Mouse (Mus musculus) adrenal gland, adult 2 months (tissue): Measurements from ENCODE around the gene Stard13. TPM values are rescaled to one million over a fixed set of nuclear protein-coding genes. Genes with fewer than 3 reads are reported as not detected.

Source experiments
- DNase-seq: peaks from one replicate; pipeline ENCODE4 v3.0.0; 2021
- polyA plus RNA-seq: library from polyadenylated mRNA; depleted of rRNA; stranded (reverse); fragments of >200 nt; gene quantifications from 2 replicates; pipeline ENCODE4 v1.2.3, GENCODE M21; 2012
- total RNA-seq, 2 experiments: library from RNA; stranded (reverse); gene quantifications; 2 replicates each; pipeline ENCODE4 v1.2.3; 2021

Gene Stard13
- total and polyA plus RNA-seq, 3 experiments: 5.0 to 20.4 (median 11.3) TPM

DNA sequence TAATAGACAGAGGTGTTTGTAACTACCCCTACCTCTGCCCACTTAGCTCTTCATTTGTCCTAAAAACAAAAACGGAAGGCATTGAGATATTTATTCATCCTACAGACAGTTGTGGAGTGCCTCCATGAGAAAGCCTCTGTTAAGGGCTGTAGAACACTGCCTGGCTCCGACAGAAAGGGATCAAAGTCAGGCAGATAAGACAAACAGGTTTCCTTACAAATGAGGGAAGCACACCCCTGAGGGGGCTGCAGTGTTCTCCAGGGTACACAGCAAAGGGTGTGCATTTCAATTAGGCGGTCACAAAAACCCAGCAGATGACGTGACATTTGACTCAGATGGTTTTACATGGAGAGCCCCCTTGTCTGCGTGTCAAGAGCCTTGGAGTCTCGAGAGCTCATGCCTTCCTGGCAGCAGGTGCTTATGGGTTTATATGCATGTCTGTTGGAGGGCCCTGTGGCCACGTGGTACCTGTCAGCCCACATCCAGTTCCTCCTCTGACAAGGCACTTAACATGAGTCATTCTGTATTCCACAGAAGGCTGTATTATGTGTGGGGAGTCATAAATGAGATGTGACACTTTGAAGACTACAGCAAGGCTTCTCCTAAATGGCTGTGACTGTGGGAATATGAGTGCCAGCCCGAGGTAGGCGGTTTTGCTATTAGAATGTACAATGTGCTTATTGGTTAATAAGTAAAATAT lies 129.1 kb downstream of the Stard13 start:
- no peak for DNase-seq

DNA sequence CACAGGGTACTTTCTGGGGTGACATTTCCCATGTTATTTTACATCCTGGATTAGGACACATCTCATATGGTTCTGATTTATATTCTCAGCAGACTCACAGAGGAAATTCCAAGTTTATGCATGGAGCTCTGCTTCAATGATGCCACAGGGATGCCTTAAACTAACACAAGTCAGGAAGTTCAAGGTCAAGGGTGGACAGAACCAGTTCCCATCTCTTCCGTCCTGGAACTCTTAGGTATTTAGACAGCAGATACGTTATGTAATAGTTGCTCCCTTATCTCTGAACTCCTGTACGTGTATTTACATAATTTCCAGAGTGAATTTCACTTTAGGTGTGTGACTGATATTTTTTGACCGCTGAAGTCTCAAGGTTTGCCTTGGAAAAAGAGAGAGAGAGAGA lies 130.4 kb downstream of the Stard13 start:
- no peak for DNase-seq

DNA sequence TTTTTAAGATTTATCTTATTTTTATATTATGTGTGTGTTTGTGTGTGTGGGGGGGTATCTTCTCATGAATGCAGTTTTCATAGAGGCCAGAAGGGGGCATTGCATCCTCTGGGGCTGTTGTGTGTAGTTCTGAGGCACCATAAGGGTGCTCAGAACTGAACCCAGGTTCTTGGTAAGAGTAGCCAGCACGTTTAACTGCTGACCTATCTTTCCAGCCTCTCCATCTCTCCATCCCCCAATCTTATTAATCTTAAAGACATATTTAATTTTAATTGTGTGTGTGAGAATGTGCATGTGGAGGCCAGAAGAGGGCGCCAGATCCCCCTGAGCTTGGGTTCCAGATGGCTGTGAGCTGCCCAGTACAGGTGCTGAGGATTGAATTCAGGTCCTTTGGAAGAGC lies 131.4 kb downstream of the Stard13 start:
- DNase-seq: no peak

GRCm38 (mm10) chr5:151096012-151096411 lies 137.6 kb downstream of the Stard13 start:
- peak; percentile 33 for DNase-seq

- no peak for DNase-seq
These were observed 140.6 kb downstream of the Stard13 start for GRCm38 (mm10) chr5:151092886-151093665.

DNA sequence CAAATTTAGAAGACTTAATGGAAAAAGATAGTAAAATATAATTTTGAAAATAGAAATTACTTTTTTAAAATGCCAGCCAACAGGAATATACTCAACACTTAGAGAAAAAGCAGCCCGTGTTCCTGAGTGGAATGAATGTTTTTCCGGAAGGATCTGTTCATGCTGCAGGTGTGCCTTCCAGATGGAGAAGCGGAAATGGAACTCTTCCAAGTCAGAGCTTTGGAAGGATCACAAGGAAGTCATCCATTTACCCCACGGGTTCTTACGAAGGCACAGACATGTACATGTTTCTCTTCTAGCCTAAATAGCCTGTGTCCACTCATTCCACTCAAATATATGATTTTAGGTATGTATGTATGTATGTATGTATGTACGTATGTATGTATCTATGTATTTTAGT lies 142.6 kb downstream of the Stard13 start:
- DNase-seq: no peak

DNA sequence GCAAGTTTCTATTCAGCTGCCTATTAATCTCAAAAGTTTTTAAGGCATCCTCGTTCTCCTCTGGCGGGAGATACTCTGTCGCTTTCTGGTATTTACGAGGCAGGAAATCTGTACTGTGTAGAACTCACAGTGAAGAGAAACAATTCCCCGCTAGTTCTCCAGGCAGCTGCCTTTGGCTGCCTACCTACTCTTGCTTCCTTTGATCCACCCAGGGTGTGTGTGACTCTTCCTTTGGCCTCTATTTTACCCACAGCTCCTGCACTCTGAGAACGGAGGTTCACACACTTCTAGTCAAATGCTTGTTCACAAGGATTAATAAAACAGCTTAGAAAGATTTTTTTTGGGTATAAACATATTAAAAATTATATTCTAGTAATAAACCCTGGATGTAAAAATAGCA lies 144.4 kb downstream of the Stard13 start:
- no peak for DNase-seq

DNA sequence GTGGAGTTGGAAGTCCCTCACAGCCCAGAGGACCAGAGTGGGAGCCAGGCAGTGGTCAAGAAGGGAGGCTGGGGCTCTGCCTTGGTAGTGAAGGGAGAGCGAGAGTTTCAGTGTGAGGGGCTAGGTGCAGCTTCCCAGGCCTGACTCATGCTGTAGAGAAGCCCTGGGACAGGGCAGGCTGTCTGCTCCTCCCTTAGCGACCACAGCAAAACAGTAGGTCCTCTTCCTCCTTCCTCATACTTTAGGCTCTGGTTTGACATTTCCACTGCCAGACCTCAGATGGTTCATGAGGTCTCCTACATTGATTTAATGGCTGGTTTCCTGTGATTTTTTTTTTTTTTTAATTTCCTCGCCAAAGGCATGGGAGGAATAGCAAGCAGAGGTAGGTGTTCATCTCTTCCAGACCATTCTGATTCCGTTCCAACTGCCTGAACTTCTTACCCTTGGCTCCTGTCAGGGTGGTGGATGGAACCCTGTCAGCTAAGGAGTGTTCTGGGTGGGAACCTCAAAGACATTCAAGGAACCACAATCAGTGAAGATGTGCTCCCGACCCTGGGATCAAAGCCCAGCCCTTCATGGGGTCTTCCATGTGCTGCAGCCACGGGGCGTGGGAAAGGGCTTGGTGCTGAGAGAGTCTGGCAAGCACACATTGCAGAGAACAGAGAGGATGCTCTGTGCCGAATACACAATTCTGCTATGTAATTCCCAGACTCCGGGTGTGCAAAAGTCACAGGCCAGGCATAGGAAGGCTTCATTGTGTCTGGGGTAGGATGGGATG lies 147.0 kb downstream of the Stard13 start:
- peak; percentile 7 for DNase-seq

- no peak for DNase-seq
These were observed 147.9 kb downstream of the Stard13 start for GRCm38 (mm10) chr5:151085749-151086148.

DNA sequence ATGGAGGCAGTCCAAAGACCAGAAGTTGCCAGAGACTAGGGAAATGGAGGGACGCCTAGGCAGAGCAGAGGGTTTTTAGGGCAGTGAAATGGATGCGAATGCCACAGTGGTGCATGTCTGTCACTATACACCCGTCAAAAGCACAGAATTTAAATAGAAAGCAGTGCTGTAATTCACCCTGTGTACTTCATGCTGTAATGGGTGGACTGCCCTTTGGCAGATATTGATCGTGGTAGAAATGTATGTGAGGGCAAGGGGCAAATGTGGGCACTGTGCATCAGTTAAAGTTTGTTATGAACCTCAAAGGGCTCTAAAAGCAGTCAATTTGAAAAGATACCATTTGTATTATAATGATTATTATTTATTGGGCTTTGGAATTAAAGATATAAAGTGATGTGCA lies 153.4 kb downstream of the Stard13 start:
- DNase-seq: no peak

DNA sequence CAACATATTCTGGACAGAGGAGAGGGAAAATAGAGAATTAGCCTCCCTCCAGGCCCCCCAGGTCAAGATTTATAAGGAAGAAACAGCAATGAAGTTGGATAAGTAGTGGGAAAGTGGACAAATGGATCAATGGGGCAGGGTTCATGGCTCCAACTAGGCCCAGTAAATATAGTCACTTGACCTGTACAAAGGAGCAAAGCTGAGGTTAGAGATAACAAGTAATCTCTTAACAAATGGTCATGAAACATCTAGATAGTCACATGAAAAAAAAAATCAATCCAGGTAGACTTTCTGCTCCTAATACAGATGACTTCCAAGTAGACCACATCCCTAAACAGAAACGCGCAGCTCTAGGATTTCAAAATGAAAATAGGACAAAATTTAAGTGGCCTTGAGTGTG lies 155.7 kb downstream of the Stard13 start:
- DNase-seq: no peak

GRCm38 (mm10) chr5:151076917-151077316 lies 156.7 kb downstream of the Stard13 start:
- DNase-seq: no peak

DNA sequence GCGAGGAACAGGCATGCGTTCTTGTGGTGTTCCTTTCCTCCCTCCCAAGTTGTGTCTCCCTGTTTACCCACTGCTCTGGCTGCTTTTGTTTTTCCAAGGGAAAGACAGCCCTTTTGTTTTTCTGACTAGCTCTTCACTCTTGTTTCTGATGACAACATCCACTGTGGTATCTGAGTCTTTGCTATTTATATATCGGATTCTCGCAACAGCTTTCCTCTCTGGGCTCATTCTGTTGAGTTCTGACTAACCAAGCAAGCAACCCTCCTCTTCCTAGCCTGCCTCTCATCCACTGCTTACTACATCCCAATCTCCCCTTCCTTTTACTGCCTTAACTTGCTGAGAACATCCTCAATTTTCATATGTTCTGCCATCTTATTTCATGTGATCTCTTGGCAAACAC lies 159.4 kb downstream of the Stard13 start:
- DNase-seq: no peak

DNA sequence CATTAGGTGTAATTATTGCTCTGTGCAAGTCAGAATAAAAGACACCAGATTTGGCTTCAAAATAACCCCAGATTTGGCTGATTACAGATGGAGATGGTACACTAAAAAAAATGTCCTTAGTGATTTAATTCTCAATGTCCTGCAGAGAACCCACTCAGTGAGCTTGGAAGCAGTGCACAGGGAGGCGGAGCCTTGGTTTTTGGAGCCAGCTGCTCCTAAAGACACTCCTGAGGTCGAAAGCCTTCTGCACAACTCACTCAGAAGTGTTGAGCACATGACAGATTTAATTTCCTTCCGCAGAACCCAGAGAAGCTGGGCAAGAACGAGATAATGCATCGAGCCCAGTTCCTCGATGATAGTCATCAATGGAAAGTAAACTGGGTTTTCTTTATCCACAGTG lies 162.2 kb downstream of the Stard13 start:
- DNase-seq: no peak

DNA sequence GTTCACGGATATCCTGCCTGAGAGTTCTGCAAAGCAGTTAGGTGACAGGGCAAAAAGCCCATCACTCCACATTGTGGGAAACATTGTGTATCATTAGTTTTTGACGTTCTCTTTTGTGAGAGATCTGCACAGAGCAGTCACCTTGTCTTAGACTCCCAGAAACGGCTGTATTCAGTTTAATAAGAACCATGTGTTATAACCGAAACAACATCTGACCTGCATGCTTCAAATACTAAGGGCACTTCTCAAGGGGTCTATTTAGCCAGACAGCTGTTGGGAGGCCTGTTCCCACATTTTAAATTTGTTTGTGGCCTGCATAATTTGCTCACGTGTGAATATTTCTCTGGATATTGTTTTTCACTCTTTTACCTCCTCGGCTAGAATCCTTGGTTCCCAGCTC lies 162.7 kb downstream of the Stard13 start:
- no peak for DNase-seq

DNA sequence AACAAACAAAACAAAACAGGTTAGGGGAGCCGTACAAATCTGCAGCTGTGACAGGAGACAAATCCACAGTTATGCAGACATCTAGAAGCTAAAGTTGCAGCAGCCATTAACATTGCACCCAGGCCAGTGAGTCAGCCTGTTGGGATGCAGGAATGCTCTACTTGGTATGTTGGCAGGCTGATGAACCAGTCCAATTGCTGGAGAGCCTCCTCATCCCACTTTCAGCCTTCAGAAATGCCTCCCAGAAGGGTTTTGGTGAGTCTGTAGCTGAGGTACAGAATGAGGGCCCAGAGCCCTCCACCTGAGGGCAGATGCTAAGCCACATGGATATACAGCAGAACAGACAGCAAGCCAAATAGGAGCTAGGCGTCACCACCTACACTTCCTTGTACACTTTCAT lies 164.1 kb downstream of the Stard13 start:
- DNase-seq: peak; percentile 9

DNA sequence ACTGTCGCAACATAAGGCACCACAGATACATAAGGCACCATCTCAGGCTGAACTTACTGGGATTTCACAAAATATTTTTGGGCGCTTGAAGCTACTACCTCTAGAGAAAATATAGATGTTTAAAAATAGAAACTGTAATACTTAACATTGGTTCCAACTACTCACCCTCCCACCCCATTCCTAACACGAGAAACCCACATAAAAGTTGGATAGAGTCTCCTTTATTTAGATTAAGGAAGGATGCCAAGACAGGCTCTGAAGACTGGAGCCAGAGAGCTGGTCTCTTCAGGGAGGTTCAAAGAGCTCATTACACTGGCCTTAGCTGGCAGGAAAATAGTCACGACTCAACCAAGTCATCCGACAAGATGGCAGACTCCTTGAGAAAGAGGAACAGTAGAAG lies 167.6 kb downstream of the Stard13 start:
- DNase-seq: no peak

DNA sequence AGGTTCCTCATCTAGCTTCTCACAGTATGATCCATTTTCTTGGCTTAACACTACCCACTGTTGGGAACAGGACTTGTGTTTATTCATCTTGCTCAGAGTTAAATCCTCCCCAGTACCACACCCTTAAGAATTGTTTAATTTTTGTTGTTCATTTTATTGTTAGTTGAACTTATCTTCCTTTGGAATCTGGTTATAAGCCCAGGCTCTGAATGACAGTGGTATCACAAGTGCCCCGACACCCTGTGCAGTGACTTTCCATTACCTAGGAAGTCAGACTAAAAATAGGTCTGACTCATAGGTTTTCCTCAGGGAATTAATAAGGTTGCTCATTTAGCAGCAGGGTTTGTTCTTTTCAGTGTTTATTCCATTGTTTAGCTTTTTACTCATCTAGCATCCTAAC lies 168.4 kb downstream of the Stard13 start:
- no peak for DNase-seq

DNA sequence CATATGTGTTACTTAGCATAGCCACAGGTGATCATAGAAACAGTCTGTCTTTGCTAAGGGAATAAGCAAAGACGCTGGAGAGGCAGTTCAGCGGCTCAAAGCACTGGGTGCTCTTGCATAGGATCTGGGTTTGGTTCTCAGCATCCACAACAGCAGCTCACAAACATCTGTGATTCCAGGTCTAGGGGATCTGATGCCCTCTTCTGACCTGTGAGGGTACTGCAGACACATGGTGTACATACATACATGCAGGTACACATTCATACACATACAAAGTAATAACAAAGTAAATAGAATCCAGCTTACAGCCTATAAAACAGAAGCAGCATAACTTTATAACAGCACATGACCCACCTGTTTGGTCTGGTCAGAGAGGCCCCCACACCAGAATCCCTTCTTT lies 171.7 kb downstream of the Stard13 start:
- DNase-seq: no peak

DNA sequence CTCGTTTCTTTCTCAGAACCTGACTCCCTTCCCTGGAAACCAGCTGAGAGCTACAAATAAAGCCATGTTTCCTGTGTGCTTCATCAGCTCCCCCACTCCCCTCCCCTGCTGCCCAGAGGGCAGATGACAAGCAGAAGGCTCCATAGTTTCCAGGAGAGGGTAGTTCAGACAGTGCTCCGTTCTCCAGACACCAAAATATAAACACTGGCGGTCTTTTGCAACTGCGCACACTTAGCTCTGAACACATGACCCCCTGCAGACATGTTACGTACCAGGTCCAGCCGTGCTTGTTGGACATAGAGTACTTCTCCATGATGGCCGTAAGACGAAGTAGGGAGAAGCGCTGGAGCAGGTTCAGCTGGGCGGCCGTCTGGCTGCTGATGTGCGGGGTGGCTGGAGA lies 173.2 kb downstream of the Stard13 start:
- no peak for DNase-seq

DNA sequence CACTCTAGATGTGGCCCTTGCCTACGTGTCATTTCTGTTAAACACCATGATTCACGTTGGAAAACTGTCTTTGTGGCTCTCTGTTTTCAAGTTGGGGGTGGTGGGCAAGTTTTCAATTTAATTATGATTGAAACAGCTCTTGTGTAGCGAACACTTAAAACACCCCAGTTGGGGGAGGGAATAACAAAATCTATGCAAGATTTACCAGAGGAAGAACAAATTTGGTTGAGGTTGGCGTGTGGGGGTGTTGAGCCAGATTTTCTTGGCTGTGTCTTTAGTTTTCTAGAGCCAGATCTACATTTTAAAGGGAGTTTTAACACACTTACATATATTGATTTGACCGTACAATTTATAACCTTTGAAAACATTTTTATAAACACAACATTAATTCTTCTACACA lies 173.9 kb downstream of the Stard13 start:
- DNase-seq: no peak

DNA sequence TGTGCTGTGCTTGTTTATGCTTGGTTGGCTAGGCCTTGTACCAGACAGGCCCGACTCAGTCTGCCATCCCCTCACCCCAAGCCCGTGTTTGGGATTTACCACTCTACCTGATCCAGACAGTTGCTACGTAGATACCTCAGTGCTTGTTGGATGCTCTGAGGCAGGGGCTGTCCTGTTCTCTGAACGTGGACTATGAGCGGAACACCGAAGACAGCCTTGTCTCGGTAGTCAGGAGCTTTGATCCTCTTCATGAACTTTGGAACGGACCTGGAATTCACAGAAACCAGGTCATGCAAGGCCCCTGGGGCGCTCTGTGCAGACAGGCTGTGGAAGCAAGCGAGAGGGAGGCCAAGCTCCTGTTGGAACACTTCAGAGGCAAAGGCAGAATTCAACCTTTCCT lies 174.3 kb downstream of the Stard13 start:
- no peak for DNase-seq

DNA sequence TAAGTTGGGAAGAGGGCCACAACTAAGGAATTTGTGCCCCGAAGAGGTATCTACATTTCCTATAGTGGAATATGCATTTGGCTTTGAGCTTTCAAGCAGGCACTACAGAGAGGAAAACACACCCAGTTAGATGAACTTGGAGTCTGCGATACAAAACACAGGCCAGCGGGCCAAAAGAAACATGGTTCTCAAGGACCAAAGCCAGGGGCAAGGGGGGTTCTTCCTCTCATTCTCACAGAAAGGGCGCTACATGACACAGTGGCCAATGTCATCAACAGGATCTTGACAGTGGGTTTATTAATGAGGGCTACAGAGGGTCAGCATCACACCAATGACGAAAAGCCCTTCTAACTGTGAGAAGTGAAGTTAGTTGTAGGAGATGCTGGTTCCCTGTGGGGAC lies 175.9 kb downstream of the Stard13 start:
- no peak for DNase-seq
